Mouse (Mus musculus): ENCODE results near the gene Ube2s.

DNA sequence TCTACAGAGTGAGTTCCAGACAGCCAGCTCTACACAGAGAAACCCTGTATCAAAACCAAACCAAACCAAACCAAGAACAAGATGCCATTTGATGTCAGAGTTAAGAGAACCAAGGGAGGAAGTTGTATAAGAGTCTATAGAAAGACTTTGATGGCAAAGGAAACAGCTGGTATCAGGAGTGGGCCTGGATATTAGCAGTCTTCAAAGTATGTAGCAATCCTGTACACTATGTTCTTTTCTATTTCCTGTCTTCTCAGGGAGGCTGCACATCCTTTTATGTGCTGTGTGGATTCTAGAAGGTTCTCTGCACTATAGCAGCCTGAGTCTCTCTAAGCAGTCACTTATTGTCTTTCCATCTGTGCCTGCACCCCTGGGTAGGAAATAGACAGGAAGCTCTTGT is 4.2 kb upstream of the Ube2s start:
- no peak for TF ChIP-seq CTCF (IDR thresholded peaks at IDR 0.05; ENCODE audit: control insufficient read depth, insufficient read depth, insufficient replicate concordance, low read depth, low read length)
- TF ChIP-seq POLR2A (IDR thresholded peaks at IDR 0.05; ENCODE audit: control insufficient read depth, low read depth, low read length), result no peak

All from testis, adult 2 months (tissue).